Mouse (Mus musculus): ENCODE data around the gene Prmt9.

Gene Prmt9

DNA sequence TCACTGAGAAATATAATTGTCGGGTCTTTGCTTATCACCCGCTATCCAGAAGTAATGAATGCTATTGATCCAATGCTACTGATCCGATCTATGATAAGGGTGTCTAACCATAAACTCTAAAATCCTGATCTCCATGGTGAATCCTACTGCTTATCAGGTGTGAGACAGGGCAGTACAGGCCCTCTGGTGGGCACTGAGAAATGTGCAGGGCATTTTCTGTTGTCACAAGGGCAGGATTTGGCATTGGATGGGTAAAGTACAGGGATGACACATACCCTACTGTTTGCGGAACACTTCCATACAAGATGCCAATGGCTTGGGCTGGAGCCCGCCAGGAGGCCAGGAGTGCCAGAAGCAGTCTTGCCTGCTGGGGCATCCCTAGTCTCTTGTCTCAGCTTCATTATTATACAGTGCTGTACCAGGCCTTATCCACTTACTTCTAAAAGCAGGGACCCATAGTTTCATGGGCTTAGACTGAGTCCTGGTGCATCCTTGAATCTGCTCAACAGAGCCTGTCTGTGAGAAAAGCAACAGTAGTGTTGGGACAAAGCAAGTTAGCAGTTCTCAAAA, 14.1 kb upstream of the Prmt9 start:
- DNase-seq = peak; percentile 60

- DNase-seq = no peak
These were observed 12.4 kb upstream of the Prmt9 start for GRCm38 (mm10) chr8:77536821-77537220.

- no peak for DNase-seq
These were observed 10.9 kb upstream of the Prmt9 start for GRCm38 (mm10) chr8:77538256-77538655.

DNA sequence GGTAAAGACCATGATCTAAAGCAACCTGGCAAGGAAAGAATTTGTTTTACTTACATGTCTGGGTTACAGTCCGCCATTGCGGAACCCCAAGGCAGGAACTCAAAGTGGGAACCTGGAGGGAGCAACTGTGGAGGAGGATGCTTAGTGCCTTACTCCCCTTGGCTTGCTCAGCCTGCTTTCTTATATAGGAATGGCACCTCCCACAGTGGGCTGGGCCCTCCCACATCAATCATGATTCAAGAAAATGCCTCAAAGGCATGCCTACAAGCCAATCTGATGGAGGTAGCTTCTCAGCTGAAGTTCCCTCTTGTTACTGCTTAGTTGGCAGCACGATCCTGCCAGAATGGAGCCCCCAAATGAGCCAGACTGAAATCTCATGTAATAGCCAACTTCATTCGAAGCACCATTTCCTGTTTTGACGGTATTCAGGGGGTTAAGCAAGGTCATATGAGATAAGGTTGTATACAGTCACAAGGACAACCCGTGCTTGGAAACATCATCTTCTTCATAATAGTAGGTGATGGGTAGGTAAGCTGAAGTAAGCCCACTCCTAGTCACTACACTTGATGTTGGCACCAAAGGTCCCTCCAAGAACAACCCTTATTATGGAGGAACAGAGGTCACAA, 5.9 kb upstream of the Prmt9 start:
- DNase-seq = no peak

- DNase-seq = no peak
These were observed 4.8 kb upstream of the Prmt9 start for GRCm38 (mm10) chr8:77544428-77544827.

DNA sequence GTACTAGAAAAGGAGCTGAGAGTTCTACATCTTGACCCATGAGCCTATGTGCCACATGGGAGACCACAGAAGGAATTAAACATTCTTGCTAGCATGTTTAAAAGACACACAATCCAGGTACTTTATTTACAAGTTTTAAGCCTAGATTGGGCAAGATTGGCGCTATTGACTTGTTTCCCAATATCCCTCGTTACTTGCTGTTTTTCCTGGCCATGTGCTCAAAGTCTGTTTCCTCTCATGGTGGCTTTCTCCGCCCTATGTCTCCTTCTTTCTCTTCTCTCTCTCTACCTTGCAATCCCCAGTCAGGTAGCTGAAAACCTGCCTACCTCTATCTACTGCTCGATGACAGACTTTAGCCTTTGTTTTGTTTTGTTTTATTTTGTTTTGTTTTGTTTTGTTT, 3.6 kb upstream of the Prmt9 start:
- DNase-seq = no peak

GRCm38 (mm10) chr8:77549881-77550580, 834 bp downstream of the Prmt9 start:
- peak; percentile 33 for DNase-seq

GRCm38 (mm10) chr8:77552491-77552890, 3.3 kb downstream of the Prmt9 start:
- no peak for DNase-seq

- no peak for DNase-seq
These were observed 12.2 kb downstream of the Prmt9 start for GRCm38 (mm10) chr8:77561441-77561840.

DNA sequence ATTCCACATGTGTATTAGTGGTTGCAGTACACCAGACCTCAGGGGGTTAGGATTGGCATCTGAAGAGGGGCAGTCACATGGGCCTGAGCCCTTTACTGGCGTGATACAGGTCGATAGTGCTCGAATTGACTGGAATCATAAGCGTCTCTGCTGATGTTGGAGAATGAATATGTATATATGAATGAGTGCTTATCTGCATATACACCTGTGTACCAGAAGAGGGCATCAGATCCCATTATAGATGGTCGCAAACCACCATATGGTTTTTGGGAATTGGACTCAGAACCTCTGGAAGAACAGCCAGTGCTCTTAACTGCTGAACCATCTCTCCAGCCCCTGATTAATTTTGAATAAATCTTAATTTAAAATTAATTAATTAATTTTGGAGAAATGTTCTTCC, 25.0 kb downstream of the Prmt9 start:
- DNase-seq = no peak

GRCm38 (mm10) chr8:77577674-77578073, 28.5 kb downstream of the Prmt9 start:
- DNase-seq = no peak

GRCm38 (mm10) chr8:77584174-77584573, 35.0 kb downstream of the Prmt9 start:
- no peak for DNase-seq

DNA sequence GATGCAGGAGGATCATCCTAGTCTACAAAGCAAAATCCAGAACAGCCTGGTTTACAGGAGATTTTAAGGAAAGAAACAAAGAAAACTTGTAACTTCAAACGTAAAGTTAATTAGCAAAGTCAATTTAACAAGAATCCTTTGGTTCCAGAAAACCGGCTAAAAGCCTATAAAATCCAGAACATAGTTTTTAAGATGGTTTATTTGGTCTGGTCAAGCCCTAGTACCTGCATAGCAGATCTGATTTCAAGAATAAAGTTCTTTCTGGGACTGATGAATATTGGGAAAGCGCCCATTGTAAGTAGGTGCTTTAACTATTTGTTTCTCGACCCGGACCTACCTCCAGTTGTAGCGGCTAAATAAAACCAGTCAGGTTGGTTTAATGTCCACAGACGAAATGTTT, 60.4 kb downstream of the Prmt9 start:
- no peak for DNase-seq

- DNase-seq = peak; percentile 100
These were observed 61.3 kb downstream of the Prmt9 start, which contains the start of gene Tmem184c for GRCm38 (mm10) chr8:77610374-77610969. Tmem184c (minus strand) TSS chr8:77610698.

GRCm38 (mm10) chr8:77617916-77618315, 68.7 kb downstream of the Prmt9 start:
- peak; percentile 5 for DNase-seq

DNA sequence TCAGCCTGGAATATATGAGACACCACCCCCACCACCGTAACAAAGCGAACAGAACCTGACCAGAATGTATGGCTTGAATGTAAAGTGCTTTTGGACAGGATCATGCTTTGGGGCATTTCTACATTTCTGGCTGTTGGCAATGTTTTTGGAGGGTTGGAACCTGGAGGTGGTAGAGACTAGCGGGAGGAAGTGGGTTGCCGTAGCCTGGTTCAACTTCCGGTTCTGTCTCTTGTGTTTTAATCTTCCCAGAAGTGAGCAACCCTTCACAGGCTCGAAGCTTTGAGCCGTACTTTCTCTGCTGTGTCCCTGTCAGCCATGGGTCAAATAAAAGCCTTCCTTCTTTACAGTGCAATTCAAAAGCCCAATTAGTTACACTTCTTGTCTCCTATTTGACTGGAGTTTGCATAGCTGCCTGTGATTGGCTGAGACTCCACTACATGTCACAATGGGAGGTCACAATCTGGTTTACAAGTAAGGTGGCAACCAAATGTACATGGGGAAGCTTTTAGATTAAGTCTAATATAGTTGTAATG, 74.5 kb downstream of the Prmt9 start:
- no peak for DNase-seq

DNA sequence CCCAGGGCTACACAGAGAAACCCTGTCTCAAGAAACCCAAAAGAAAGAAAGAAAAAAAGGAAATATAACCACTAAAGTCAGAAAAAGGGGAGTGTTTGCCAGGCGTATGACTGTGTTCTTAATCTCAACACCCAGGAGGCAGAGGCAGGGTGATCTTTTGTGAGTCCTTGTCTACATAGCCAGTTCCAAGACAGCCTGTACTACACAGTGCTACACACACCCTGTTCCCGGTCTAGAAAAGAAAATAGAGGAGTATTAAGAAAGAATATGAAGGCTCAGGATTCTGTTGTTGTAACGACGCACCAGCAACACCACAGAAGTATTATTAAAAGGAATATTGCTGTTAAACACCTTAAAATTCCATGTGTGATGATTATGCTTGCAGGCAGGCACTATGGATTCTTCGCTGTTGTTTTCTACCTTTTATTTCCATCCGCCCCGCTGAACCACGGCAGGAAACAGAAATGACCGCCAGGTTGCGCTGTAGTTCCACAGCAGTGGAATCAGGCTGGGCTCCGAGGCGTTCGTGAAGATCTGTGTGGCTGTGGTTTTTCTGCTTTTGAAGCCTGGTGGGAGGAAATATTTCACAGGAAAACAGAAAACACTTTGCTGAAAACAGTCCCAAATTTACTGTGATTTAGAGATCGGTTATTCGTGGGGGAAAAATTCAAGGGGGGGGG, 80.8 kb downstream of the Prmt9 start:
- peak; percentile 76 for DNase-seq

- DNase-seq = no peak
These were observed 81.5 kb downstream of the Prmt9 start for GRCm38 (mm10) chr8:77630691-77631090.
